Mouse (Mus musculus) MEL (cell line): ENCODE results near the gene Edc3.

Experiments
- NELFE ChIP-seq: IDR thresholded peaks from 2 replicates; pipeline ENCODE4 v1.6.1; 2011; ENCODE audit warnings: low read depth, low read length, improper control_type of control experiment
- POLR2A ChIP-seq, 2 experiments: IDR thresholded peaks; 2 replicates each; pipeline ENCODE4 v1.6.1; 2011 to 2012; ENCODE audit warnings: low read length in 2 of 2, mild to moderate bottlenecking in 2 of 2, control low read depth in 1 of 2, improper control_type of control experiment in 1 of 2, low read depth in 1 of 2, moderate library complexity in 1 of 2; ENCODE audit not compliant: control insufficient read depth in 1 of 2, insufficient read depth in 1 of 2, poor library complexity in 1 of 2
- USF2 ChIP-seq, 2 experiments: IDR thresholded peaks; 2 replicates each; pipeline ENCODE4 v1.6.1; 2011 to 2012; ENCODE audit warnings: improper control_type of control experiment in 2 of 2, low read length in 2 of 2, borderline replicate concordance in 1 of 2, inconsistent platforms in 1 of 2, low read depth in 1 of 2, mild to moderate bottlenecking in 1 of 2; ENCODE audit not compliant: insufficient read depth in 1 of 2
- ZKSCAN1 ChIP-seq: IDR thresholded peaks from 2 replicates; pipeline ENCODE4 v1.6.1; 2012; ENCODE audit warnings: low read depth, mild to moderate bottlenecking, inconsistent platforms, low read length, improper control_type of control experiment, moderate library complexity

DNA sequence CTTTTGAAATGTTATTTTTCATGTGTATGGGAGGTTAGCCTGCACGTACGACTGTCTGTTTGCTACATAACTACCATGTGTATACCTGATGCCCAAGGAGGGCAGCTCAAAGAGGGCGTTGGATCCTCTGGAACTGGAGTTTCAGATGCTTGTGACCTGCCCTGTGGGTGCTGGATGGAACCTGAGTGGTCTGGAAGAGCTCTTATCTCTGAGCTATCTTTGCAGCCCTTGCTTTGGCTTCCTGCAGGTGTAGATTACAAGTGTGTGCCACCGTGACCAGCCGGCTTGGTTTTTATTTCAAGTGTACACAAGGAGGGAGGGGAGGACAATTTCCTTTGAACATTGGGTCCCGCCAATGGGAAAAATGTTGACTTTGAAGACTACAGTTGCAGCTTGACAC lies 47.8 kb upstream of the Edc3 start:
- no peak for TF ChIP-seq POLR2A (IDR thresholded peaks at IDR 0.05; ENCODE audit: control insufficient read depth in 1 of 2, insufficient read depth in 1 of 2, low read depth in 1 of 2, low read length in 2 of 2, poor library complexity in 1 of 2)
- TF ChIP-seq USF2 (IDR thresholded peaks at IDR 0.05; ENCODE audit: borderline replicate concordance in 1 of 2, insufficient read depth in 1 of 2, low read depth in 1 of 2, low read length in 2 of 2): no peak
- TF ChIP-seq ZKSCAN1: no peak
- TF ChIP-seq NELFE: no peak
